Comparison of ENCODE assay signal across 10 mouse cellular contexts in genomic region chrX:166584947-166585824, GRCm38 (mm10). TPM values are rescaled to one million over a fixed set of nuclear protein-coding genes. Genes with fewer than 3 reads are reported as not detected.
DNase-seq lines count a peak whose midpoint lies in the region; ATAC-seq lines count a peak whose summit lies in the region.
"Had no signal": no experiment of that assay in that cellular context is flagged by ENCODE, and none has a peak within 500 bp of the region (broad histone marks: within the 10 kb centered on the region; RNA-seq: fewer than 3 reads in every experiment).

Egfl6 (minus strand) TSS chrX:166585720.

- no peaks in the 10 kb centered on the region for H3K9me3 ChIP-seq in forebrain, embryonic 16.5 days (ENCODE audit: control insufficient read depth, low read length)
- H3K9me3 ChIP-seq: G1E had no signal

- H3K4me1 ChIP-seq in forebrain, embryonic 16.5 days (replicated peaks; ENCODE audit: control insufficient read depth, insufficient read depth, low read length), result no peaks in the 10 kb centered on the region

- WGBS in forebrain, embryonic 16.5 days, result 19% methylated on average over 34 of the region's 39 CpGs

- peak; percentile 13 for DNase-seq in gastrocnemius, postnatal 14 days
- DNase-seq in gastrocnemius, postnatal 36 days, result no peak
- DNase-seq in adrenal gland, adult 8-10 months, result peak; percentile 8
- DNase-seq in kidney, postnatal 10 days, result peak; percentile 38
- peak; percentile 43 for DNase-seq in lung, postnatal 36 days
- peak; percentile 0 for DNase-seq in skeletal muscle tissue, adult 2 months (ENCODE audit: low read depth, low spot score)
- DNase-seq in c-Kit-positive CD71-positive TER-119-positive erythroid progenitor cells, embryonic 14.5 days (ENCODE audit: low spot score), result no peak

- no peaks in the 10 kb centered on the region for H3K36me3 ChIP-seq in forebrain, embryonic 16.5 days (ENCODE audit: control insufficient read depth, insufficient read depth)
- H3K36me3 ChIP-seq: G1E had no signal

- peak within 1 kb of the TSS; percentile 53 for H3K9ac ChIP-seq in forebrain, embryonic 16.5 days (replicated peaks; ENCODE audit: low read depth, low read length)

- peak within 1 kb of the TSS; percentile 45 for H3K4me3 ChIP-seq in forebrain, embryonic 16.5 days (replicated peaks; ENCODE audit: low read length)
- H3K4me3 ChIP-seq: heart, adult 2 months had no signal

- H3K27me3 ChIP-seq in forebrain, embryonic 16.5 days (replicated peaks; ENCODE audit: control insufficient read depth, insufficient read depth, low read length), result peaks cover 5% of the 10 kb centered on the region; the same call in 1 of the 2 replicates

- H3K27ac ChIP-seq in forebrain, embryonic 16.5 days (ENCODE audit: low read length), result no peak within 1 kb of the TSS
- H3K27ac ChIP-seq: heart, adult 2 months had no signal

- peak within 1 kb of the TSS; percentile 65 for H3K4me2 ChIP-seq in forebrain, embryonic 16.5 days (ENCODE audit: low read length)

- peak; percentile 69 for ATAC-seq in forebrain, embryonic 16.5 days

- intact Hi-C loops in gastrocnemius, postnatal 14 days (cut with DNase I; ENCODE audit: low total_unique reads), result no loop called here
- intact Hi-C loops in gastrocnemius, postnatal 36 days (cut with DNase I), result no loop called here

RNA-seq across cellular contexts. Expression of gene Egfl6, which starts in this region (rescaled TPM):
- 1 to 10 TPM; 4.9 to 5.7 TPM for total RNA-seq in gastrocnemius, postnatal 14 days (2021)
- 1 to 10 TPM in 1 of 2 experiments, under 1 TPM in 1; 0.79 to 1.0 TPM for total RNA-seq in gastrocnemius, postnatal 36 days (2021)
- 10 to 100 TPM; 20.7 to 26.4 (median 24.1) TPM for total RNA-seq in adrenal gland, adult 8-10 months (2022)
- 2.4 and 2.9 TPM in 2 replicates for polyA plus RNA-seq in forebrain, embryonic 16.5 days (2015; fragmentation: Nextera tagmentation; extraction: Ambion mirVana)
- total RNA-seq: G1E had no signal
- polyA plus RNA-seq: G1E had no signal

Comparison
In these comparisons a context has a peak if more than half of its experiments do, and no peak if none do; other contexts are left out.
1. DNase-seq: peak in gastrocnemius, postnatal 14 days (single experiment), adrenal gland, adult 8-10 months (single experiment), kidney, postnatal 10 days (single experiment), lung, postnatal 36 days (single experiment) and skeletal muscle tissue, adult 2 months (single experiment); none in gastrocnemius, postnatal 36 days (0 of 2) and c-Kit-positive CD71-positive TER-119-positive erythroid progenitor cells, embryonic 14.5 days (single experiment).